ENCODE assay signal across 8 mouse cellular contexts in the genomic region with DNA sequence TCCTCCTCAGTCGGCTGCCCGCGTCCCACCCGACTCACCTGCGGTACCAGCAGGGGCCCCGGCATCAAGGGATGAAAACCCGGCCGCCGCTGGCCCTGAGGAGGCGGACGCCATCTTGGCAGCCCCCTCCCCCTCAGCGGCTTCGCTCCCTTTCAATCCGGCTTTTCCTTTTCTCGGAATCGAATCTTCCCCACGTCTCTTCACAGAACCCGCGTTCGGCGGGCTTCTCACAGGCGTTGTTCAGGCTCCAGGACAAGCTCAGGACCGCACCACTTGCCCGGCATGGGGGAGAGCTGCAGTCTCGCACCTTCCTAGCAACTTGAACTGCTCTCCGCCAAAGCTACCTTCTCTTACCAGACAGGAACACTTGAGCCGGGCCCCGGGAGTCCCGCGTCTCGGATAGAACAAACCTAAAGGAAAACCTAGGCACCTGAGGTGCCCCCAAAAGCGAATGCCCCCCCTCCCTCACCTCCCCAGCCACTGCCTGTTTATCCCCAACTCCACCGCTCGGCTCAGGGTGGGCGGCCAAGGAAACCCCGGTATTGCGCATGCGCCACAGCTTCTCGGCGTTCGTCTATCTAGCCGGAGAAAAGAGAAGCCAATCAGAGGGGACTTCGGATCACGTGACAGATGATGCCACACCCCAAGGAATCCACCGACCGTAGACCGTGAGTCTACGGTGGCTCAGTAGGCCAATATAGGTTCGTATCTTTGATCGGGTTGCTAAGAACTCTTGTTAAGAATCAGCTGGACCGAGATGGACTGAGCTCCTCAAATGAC. TPM values are rescaled to one million over a fixed set of nuclear protein-coding genes. Genes with fewer than 3 reads are reported as not detected.
DNase-seq lines count a peak whose midpoint lies in the region; ATAC-seq and TF ChIP-seq lines count a peak whose summit lies in the region.

A gene (minus strand): TSS at position 593 of the 780 bp plus-strand sequence.

- H3K36me3 ChIP-seq in embryonic facial prominence, embryonic 14.5 days (ENCODE audit: control insufficient read depth, insufficient read depth, low read length): peaks cover 17% of the 10 kb centered on the region
- peaks cover 9% of the 10 kb centered on the region; the same call in 1 of the 2 replicates for H3K36me3 ChIP-seq in heart, adult 2 months (ENCODE audit: control insufficient read depth, insufficient read depth, low read length)
- H3K36me3 ChIP-seq in limb, embryonic 13.5 days: peaks cover 5% of the 10 kb centered on the region
- no peaks in the 10 kb centered on the region for H3K36me3 ChIP-seq in midbrain, embryonic 16.5 days (ENCODE audit: control insufficient read depth, insufficient read depth, low read length)

- TF ChIP-seq EP300 in heart, adult 2 months (IDR thresholded peaks at IDR 0.05; ENCODE audit: insufficient read depth, low read depth, low read length): peak; percentile 92

- intact Hi-C loops in heart, adult 2 months (cut with DNase I): loop anchor here (2.0 kb wide), 1 partner anchor 54 kb away; a partner anchor contains a TSS

- peak within 1 kb of the TSS; percentile 90 for H3K4me3 ChIP-seq in embryonic facial prominence, embryonic 14.5 days (ENCODE audit: low read depth, low read length)
- H3K4me3 ChIP-seq in heart, adult 2 months: peak within 1 kb of the TSS; percentile 82
- peak within 1 kb of the TSS; percentile 99 for H3K4me3 ChIP-seq in limb, embryonic 13.5 days
- H3K4me3 ChIP-seq in midbrain, embryonic 16.5 days (ENCODE audit: low read depth, low read length): peak within 1 kb of the TSS; percentile 65

- H3K27me3 ChIP-seq in embryonic facial prominence, embryonic 14.5 days (replicated peaks; ENCODE audit: control insufficient read depth, insufficient read depth, low read length): no peaks in the 10 kb centered on the region
- H3K27me3 ChIP-seq in heart, adult 2 months (ENCODE audit: control insufficient read depth, insufficient read depth, low read length): no peaks in the 10 kb centered on the region
- H3K27me3 ChIP-seq in limb, embryonic 13.5 days: no peaks in the 10 kb centered on the region
- H3K27me3 ChIP-seq in midbrain, embryonic 16.5 days (ENCODE audit: control insufficient read depth, insufficient read depth, low read depth, low read length): no peaks in the 10 kb centered on the region

- peak; percentile 92 for ATAC-seq in embryonic facial prominence, embryonic 14.5 days (ENCODE audit: low read depth)
- ATAC-seq in limb, embryonic 13.5 days (ENCODE audit: low FRiP score, low read depth): peak; percentile 92
- peak; percentile 90 for ATAC-seq in midbrain, embryonic 16.5 days

- under 1% methylated on average over 43 of the region's 51 CpGs for WGBS in embryonic facial prominence, embryonic 14.5 days
- under 1% methylated on average over 51 of the region's 51 CpGs for WGBS in heart, adult 2 months
- WGBS in limb, embryonic 13.5 days: under 1% methylated on average over 51 of the region's 51 CpGs
- WGBS in midbrain, embryonic 16.5 days: under 1% methylated on average over 51 of the region's 51 CpGs

- H3K4me2 ChIP-seq in embryonic facial prominence, embryonic 14.5 days (ENCODE audit: low read depth, low read length): peak within 1 kb of the TSS; percentile 80
- peak within 1 kb of the TSS; percentile 78 for H3K4me2 ChIP-seq in limb, embryonic 13.5 days (replicated peaks)
- H3K4me2 ChIP-seq in midbrain, embryonic 16.5 days (ENCODE audit: low read length): peak within 1 kb of the TSS; percentile 73

- H3K4me1 ChIP-seq in embryonic facial prominence, embryonic 14.5 days (ENCODE audit: control insufficient read depth, insufficient read depth, low read length): peaks cover 8% of the 10 kb centered on the region
- H3K4me1 ChIP-seq in heart, adult 2 months (ENCODE audit: control insufficient read depth, insufficient read depth, low read length): peaks cover 2% of the 10 kb centered on the region
- H3K4me1 ChIP-seq in limb, embryonic 13.5 days: peaks cover 12% of the 10 kb centered on the region
- peaks cover 16% of the 10 kb centered on the region for H3K4me1 ChIP-seq in midbrain, embryonic 16.5 days (ENCODE audit: control insufficient read depth, insufficient read depth, low read length)

- TF ChIP-seq POLR2A in heart, adult 2 months (IDR thresholded peaks at IDR 0.05; ENCODE audit: insufficient read depth, low read depth, low read length): peak; percentile 88

- DNase-seq in 3T3-L1 (ENCODE audit: low read depth, low spot score): peak; percentile 100
- DNase-seq in adrenal gland, postnatal 4 days (ENCODE audit: low spot score in 2 of 2): peak; percentile 83 to 95
- peak; percentile 100 for DNase-seq in embryonic facial prominence, embryonic 14.5 days (ENCODE audit: low spot score)
- DNase-seq in heart, adult 2 months: peak; percentile 93 to 96
- peak; percentile 95 to 97 for DNase-seq in kidney, adult 8-10 months
- peak; percentile 89 to 97 for DNase-seq in spleen, postnatal 10 days (ENCODE audit: low spot score in 2 of 2)

- peak; percentile 38 for TF ChIP-seq CTCF in heart, adult 2 months (IDR thresholded peaks at IDR 0.05)

- peak within 1 kb of the TSS; percentile 84 for H3K9ac ChIP-seq in embryonic facial prominence, embryonic 14.5 days (ENCODE audit: low read depth, low read length)
- H3K9ac ChIP-seq in heart, adult 2 months (ENCODE audit: low read depth, low read length): peak within 1 kb of the TSS; percentile 84
- H3K9ac ChIP-seq in limb, embryonic 13.5 days: peak within 1 kb of the TSS; percentile 95
- H3K9ac ChIP-seq in midbrain, embryonic 16.5 days (ENCODE audit: low read depth, low read length): peak within 1 kb of the TSS; percentile 82

- H3K79me2 ChIP-seq in heart, adult 2 months (replicated peaks; ENCODE audit: control insufficient read depth, insufficient read depth, low read length): peaks cover 7% of the 10 kb centered on the region

- H3K9me3 ChIP-seq in embryonic facial prominence, embryonic 14.5 days (ENCODE audit: control insufficient read depth, low read length): no peaks in the 10 kb centered on the region
- no peaks in the 10 kb centered on the region for H3K9me3 ChIP-seq in limb, embryonic 13.5 days
- no peaks in the 10 kb centered on the region for H3K9me3 ChIP-seq in midbrain, embryonic 16.5 days (replicated peaks; ENCODE audit: control insufficient read depth, low read length, poor library complexity, severe bottlenecking)

- H3K27ac ChIP-seq in embryonic facial prominence, embryonic 14.5 days (replicated peaks; ENCODE audit: low read depth, low read length): peak within 1 kb of the TSS; percentile 87
- H3K27ac ChIP-seq in heart, adult 2 months: peak within 1 kb of the TSS; percentile 85
- H3K27ac ChIP-seq in limb, embryonic 13.5 days: peak within 1 kb of the TSS; percentile 75
- peak within 1 kb of the TSS; percentile 86 for H3K27ac ChIP-seq in midbrain, embryonic 16.5 days (ENCODE audit: low read length)

RNA-seq across cellular contexts. Expression of the gene that starts here (rescaled TPM):
- 10 to 100 TPM; 51.6 to 54.5 TPM for total RNA-seq in adrenal gland, postnatal 4 days (2021)
- polyA plus RNA-seq in embryonic facial prominence, embryonic 14.5 days (2014; fragmentation: Nextera tagmentation; extraction: Ambion mirVana): 13.7 and 14.9 TPM in 2 replicates
- total RNA-seq in heart, adult 2 months (2021): 10 to 100 TPM; 15.8 to 16.8 TPM
- 11.8 and 17.9 TPM in 2 replicates for polyA plus RNA-seq in heart, adult 2 months (2012; rRNA removed)
- polyA plus RNA-seq in limb, embryonic 13.5 days (2015; fragmentation: Nextera tagmentation; extraction: Ambion mirVana): 26.5 and 28.4 TPM in 2 replicates
- 15.0 and 17.0 TPM in 2 replicates for polyA plus RNA-seq in midbrain, embryonic 16.5 days (2015; fragmentation: Nextera tagmentation; extraction: Ambion mirVana)

Comparison
In these comparisons a context has a peak if more than half of its experiments do, and no peak if none do; other contexts are left out.
1. Peak in every context shown above with its lines: DNase-seq, ATAC-seq, H3K4me3 ChIP-seq and H3K27ac ChIP-seq.